Mouse (Mus musculus): ENCODE results near the gene Ttc3. TPM values are rescaled to one million over a fixed set of nuclear protein-coding genes. Genes with fewer than 3 reads are reported as not detected.
A peak's percentile ranks its signal among the peaks of the same experiment; 100 is the strongest.
"Not testable (repeated sequence)": the region's sequence is repeated elsewhere in the genome, so short reads cannot be mapped to it uniquely, and the experiment has no call there.

Gene Ttc3
- total and polyA plus RNA-seq, 3 experiments = 32.1 to 98.1 (median 88.2) TPM

DNA sequence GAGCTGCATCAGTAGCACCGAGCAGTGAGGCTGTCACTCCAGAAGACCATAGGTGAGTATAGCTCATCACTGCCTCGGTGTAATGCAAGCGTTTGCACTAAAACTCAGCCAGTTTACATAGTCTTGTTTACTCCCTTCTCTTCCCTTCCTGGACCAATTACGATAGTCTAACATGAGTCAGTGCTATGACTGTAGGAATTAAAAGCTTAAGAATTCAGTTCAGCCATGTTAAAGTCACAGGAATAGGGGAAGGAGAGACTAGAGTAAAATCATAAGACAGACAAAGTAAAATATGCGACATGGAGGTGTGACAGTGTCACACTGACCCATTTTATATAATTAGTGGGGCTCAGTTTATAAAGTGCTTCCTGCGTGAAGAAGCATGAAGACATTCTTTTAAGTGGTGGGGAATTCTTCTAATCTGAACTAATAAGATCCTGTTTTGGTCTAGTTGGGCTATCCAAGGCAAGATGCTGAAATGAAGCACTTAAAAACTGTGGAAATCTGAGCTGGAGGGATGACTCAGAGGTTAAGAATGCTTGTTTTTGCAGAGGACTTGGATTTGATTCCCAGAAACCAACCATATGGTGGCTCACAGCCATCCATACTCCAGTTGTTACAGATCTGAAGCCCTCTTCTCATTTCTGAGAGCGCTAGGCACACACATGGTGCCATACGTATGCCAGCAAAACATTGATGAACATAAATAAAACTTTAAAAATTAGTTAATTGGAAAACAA is 65.2 kb downstream of the Ttc3 start:
- no peak for DNase-seq

DNA sequence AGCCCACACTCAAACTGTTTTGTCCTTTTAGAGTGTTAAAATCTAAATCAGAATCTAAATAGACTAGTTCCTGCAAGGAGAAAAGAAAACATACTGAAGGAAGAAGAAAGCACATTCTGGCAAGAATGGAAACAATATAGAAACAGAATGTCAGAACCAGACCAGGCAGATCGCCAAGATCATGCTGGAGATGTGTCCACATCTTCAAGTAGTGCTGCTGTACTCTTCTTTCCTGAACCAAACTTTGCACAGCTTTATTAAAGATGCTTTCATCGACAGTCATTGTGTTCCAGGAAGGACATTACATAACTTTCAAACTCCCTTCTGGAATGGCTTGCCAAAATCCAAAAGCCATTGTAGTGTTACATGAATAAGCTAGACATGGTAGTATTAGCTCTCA is 66.4 kb downstream of the Ttc3 start:
- DNase-seq = no peak

DNA sequence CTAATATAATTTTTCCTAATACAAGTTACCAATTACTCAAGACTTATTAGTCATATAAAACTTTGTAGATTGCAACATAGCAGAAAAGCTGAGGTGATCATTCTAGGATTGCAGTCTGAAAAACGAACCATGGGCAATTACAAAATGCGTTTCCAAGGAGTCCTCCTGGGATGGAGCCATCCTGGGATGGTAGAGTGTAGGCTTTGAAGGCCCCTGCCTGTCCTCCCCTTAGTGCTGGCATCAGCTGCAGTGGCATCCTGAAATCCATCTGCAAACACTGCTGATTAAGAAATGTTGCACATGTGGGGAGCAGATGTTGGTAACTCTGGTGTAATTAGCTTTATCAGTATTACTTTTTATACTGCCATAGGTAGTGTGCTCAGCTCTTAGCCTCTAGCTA is 70.9 kb downstream of the Ttc3 start:
- peak; percentile 20 for DNase-seq

DNA sequence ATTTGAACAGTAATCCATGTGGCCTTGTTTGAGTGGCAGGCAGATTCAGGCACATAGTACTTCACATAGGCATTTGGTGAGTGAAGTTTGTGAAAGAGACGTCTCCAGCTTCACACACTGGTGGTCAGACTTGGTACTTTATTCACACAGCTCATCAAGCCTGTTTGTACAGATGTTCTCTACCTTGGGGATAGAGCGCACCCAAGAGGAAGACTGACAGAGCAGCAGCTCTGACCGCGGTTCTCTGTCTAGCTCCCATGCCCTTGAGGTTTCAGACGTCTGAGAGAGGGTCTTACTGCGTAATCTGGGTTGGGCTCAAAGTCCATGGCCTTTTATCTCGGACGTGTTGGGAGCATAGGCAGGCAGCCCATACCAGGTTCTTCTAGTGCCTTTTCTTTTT is 78.7 kb downstream of the Ttc3 start:
- DNase-seq = no peak

DNA sequence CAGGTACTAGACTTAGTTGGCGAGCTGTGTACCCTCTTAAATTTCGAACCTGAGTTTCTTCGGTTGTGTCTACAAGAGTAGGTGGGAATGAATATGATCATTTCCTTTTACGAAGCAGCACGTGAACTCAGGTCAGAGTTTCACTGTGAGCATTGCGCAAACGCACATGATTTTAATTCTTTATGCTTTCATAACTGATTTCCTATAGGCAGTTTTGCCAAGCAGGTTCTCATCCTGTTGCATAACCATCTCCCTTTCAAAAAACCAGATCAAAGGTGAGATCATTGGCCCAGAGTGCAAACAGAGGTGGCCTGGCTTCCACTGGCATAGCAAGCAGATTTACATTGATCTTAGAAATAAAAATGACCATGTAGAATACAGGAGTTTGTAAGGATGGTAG is 79.2 kb downstream of the Ttc3 start:
- DNase-seq = no peak

DNA sequence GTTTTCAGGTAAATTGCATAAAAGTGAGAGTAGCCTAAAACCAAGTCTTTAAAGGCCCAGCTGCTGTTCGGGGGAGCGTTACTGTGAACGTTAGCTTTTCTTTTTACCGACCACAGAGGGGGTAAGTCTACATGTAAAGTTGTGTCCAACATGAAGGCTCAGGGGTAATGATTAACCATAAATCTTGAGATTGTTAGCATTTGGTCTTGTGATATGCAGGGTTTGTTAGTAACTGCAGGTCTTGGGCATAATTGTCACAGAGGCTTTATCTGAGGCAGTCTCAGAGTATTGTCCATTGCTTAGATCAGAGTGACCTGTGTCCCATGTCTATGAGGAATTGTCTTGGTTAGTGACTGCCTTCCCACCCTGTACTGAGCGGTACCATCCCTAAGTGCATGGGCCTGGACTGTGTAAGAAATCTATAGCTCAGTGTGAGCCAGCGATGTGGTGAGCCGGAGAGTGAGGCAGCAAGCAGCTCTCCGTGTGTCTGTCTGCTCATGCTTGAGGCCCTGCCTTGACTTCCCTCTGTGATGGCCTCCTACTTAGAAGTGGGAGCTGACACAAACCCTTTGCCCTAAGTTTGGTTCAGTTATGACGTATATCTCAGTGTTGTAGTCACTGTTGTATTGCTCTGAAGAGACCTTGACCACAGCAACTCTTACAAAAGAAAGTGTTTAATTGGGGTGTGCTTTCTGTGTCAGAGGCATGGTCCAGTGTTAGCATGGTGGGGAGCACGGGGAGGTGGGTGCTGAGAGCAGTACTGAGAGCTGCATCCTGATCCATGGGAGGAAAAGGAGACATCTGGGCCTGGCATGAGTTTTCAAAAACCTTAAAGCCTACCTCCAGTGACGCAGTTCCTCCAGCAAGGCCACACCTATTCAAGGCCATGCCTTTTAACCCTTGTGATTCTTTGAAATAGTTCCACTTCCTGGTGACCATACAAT is 81.4 kb downstream of the Ttc3 start:
- peak; percentile 16 for DNase-seq

DNA sequence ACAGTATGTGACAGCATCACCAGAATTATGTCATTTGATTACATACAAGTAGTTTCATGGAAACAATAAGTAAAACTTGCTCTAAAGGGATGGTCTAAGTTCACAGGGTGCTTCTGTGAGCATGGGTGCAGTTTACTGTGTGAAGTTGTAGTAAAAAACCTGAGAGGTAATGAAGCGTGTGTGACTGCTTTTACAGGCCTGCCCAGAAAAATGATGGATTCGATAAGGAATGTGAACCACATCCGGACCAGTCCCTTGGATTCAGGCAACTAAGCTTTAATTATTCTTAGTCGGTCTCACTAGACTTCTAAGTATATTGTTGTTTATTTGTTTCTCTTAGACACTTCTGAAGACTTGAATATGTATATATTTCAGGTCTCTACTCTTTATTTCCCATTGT is 82.3 kb downstream of the Ttc3 start:
- no peak for DNase-seq

DNA sequence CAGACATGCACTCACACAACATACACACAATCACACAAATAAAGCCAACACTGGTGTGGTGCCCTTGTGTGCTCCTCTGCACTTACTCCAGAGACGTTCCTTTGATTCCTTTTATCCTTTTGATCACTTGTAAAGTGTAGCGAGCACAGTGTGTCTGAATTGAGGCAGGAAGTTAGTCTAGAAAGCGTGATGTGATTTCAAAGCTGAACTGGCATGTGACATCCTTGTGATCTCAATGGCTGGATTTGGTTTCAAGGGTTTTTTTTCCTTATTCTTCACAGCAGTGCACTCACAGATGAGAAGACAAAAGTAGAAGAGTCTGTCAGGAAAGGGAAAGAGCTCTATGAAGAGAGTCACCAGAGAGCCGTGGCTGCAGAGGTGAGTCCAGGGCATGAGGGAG is 83.7 kb downstream of the Ttc3 start:
- DNase-seq = no peak

DNA sequence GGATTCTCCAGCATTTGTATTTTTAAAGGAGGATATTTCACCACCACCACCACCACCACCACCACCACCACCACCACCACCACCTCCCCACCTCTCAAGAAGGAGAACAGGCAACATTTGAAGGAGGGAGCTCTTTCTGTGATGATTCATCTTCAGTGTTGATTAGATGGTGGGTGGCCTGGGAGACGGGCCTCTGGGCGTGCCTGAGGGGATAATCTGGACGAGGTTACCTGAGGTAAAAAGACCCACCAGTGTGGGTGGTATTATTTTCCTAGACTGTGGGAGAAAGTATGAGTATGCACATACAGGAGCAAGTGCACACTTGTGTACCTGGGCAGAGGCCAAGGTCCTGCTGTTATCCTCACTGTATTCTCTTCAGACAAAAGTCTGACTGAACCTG is 93.6 kb downstream of the Ttc3 start:
- no peak for DNase-seq

DNA sequence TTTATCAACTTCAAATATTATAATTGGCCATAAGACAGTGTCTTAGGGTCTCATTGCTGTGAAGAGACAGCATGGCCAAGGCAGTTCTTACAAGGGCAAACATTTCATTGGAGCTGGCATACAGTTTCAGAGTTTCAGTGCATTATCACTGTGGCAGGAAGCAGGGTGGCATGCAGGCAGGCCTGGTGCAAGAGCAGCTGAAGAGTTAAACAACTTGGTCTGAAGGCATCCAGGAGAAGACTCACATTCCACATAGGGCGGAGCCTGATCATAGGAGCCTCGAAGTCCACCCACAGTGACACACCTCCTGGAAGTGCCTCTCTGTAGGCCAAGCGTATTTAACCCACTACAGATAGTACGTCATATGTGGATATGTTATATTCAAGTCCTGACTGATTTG is 95.5 kb downstream of the Ttc3 start:
- DNase-seq = no peak

DNA sequence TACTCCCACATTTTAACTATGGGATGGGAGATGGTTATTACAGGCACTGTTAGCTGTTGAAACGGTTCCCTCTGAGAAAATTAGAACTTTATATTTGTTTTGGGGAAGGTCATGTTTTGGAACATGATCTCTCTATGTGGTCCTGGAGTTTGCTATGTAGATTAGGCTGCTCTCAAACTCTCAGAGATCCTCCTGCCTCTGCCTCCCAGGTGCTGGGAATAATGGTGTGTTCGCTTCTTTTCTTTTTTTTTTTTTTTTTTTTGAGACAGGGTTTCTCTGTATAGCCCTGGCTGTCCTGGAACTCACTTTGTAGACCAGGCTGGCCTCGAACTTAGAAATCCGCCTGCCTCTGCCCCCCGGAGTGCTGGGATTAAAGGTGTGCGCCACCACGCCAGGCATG is 95.9 kb downstream of the Ttc3 start:
- not testable (repeated sequence) for DNase-seq

DNA sequence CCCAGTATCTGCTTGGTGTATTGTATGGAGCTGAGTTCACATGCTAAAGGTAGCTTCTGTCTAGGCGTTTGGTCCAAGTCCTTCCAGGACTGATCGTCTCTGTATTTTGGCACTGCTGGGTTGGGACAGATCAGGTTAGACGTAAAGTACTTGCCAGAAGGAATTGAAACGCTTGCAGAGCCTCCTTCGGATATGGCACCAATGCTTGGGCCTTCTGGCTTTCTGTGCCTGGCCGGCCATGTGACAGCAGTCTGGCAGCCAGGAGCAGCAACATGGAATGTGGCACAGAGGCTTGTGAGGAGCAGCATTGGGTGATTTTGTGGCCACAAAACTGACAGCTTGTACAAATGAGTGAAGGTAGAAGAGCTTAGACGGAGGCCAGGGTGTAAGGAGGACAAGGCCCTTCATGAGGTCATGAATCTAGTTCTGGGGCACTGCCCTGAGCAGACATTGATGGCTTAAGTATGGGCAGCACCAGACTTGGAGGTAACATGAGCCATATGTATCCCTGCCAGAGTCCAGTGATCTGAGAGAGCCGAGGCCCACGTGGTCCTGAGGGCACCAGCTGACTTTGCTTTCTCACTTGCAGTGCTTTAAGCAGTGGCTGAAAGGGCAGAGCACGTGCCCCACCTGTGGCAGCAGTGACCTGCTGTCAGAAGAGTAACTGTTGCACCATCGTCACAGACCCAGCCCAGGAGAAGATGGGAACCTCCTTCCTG is 97.1 kb downstream of the Ttc3 start:
- DNase-seq = peak; percentile 43

DNA sequence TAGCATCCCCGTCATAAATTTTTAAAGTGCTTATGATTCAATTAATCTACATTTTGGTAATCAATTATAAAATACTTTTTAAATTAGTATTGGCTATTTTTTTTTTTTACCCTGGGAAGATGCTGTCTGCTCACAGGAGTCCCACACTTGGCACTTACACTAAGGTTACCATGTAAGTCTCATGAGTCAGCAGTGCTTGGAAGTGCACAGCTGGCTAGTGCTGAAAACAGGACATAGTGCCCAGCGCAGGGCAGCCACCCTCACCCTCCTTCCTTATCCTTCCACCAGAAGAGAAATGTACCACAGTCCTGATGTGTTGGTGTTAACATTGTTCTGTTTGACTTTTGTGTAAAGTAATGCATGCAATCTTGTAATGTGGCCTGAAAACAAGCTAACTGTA is 98.0 kb downstream of the Ttc3 start:
- peak; percentile 32 for DNase-seq

DNA sequence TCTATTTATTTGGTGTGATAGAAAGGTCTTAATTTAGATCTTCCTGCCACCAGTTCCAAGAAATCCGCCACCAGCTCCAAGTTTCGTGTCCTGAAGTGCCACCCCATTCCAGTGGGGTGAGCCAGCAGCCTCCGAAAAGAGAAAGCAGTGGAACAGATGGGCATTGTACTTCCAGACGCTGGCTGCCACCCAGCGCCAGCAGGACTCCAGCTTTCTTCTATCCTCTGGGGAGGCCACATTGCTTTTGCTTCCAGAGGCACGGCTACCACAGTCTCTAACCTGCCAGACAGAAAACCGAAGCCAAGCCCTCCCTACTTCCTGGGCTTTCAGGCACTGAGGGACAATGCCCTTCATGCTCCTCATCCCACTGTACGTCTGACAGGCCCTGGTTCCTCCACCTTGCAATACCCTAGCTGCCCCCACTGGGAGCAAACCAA is 102.1 kb downstream of the Ttc3 start:
- peak; percentile 44 for DNase-seq

DNA sequence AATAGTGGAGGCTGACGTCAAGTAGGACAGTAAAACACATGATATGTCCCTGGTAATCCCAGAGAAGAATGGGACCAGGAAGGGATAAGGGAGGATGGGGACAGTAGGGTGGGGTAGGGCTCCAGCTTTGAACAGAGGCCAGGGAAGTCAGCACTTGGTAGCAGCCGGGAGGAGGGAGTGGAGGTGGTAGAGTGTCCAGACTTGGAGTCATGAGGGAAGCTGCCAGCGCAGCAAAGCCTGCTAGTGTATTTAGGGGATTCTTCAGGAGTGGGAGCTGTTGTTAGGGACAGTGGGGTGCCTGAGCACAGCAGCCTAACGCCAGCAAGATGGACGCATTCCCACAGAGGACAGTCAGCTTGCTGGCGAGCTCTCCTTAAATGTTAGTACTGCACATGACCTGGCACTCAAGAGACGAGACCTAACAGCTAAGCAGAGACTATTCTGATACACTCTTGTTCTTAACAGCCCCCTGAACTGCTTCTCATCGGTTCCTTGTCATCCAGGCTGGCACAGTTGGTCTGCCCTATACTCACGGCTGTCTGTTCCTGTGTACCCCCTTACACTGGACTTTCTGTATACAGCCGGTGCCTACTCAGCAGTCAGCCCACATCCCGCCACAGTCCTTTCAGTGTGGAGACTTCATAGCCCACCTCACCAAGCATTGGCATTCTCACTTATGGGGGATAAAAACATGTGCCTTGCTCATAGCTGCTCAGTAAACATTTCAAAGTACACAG is 102.8 kb downstream of the Ttc3 start:
- DNase-seq = no peak

DNA sequence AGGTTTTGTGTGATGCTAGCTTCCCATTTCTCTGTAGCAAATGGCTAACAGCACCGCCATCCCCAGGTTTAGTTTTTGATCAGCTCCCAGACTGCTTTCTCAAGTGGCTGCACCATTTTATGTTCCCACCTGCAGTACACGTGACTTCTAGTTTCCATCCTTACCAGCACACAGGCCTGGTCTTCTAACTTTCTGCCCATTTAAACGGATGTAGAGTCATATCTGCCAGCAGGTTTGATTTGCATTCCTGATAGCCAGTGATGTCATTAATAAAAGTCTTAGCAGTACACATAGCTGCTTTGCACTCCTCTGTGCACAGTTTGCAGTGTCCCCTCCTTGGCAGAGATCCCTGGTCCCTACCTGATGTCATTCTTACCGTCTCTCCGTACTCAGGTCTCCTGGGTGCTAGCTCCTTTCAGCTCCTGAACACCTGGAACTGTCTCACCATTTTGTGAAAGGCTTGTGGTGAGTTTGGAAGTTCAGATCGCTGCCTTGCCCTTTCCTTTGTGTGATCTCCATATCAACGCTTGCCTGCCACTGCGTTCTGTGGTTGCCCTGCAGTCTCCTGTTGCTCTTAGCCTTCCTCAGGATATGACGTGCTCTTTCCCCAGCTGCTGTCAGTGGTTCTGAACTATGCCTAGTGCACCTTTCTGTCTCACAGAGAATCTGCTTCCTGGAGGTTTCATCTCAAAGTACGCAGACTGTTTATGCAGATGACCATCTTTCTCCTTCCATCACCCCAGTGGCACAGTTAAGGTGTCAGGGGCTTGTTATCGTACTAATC is 114.5 kb downstream of the Ttc3 start:
- DNase-seq = no peak

DNA sequence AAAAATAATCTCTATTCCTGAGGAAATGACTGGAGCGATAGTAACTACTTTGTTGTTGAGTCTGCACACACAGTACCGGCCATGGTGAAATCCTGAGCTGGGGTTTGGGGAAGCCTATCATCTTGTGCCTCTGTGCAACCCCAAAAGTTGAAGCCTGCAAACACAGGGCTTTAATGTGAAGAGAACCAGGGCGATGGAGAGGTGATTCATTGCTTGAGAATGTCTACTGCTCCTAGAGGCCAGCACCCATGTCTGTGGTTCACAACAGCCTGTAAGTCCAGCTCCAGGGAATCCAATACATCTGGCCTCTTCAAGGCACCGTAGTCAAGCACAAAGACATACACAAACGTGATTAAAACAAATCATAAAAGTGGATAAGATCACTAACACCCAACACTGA is 116.9 kb downstream of the Ttc3 start:
- no peak for DNase-seq

DNA sequence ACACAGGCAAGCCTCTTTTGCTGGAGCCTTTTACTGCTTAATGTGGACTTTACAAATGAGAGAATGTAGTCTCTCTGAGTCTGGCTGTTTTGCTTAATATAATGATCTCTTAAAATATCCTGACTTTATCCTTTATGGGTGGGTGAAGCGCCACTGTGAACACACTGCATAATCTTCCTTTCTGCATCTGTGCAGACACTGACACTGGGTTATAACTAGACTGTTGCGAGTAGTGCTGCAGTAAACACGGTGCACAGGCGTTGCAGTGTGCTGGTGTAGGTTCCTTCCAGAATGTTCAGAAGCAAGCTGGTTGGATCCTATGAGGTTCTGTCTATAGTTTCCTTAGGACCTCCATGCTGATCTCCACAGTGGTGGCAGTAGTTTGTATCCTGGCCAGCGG is 118.9 kb downstream of the Ttc3 start:
- no peak for DNase-seq

DNA sequence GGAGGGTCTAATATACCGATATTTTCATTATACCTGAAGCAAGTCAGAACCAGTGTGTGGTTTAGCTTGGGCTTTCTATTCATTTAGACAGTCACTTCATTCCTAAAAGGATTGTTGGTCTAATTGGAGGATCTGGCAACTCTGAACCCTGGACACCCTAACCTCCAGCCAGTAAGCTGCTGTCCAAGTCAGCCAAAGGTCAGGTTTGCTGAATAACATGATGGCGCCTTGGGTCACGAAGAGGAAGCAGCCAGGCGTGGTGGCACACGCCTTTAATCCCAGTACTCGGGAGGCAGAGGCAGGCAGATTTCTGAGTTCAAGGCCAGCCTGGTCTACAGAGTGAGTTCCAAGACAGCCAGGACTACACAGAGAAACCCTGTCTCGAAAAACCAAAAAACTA is 126.8 kb downstream of the Ttc3 start:
- DNase-seq = not testable (repeated sequence)

DNA sequence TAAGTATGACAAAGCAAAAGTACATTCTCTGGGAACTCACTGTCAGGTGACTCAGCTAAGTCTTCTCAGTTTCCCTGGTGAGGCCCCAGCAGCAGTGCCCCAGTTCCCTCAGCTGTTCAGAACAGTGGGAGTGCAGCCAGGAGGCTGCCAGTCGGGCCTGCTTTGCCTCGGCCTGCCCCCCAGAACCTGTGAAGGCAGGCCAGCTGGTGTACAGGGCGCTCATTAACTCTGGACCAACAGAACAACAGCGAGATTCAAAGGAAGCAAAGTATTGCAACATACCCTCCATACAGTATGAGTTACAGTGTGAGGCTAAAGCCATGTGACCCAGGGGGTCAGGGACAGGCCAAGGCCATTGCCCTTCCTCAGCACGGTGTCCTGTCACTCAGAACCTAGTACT is 127.5 kb downstream of the Ttc3 start:
- DNase-seq = peak; percentile 75

DNA sequence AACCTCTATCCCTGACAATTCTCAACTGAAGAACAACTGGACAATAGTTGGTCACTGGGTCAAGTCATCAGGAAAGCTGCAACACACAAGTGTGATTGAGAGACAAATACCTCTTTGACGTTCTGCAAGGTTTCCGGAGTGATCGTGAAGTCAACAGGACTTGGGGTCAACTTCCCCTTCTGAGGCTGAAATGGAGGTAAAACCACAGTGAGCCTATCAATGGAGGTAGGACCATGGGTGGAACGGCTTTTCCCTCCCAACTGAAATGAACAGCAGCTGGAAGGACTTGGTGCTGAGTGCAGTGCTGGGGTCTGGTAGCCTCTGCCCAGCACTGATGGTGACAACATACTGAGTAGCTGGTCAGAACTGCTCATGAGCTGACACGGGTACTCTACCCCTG is 133.8 kb downstream of the Ttc3 start:
- DNase-seq = no peak
